Mouse (Mus musculus): ENCODE results near the gene Hist1h2ag. TPM values are rescaled to one million over a fixed set of nuclear protein-coding genes. Genes with fewer than 3 reads are reported as not detected.

The Hist1h2ag gene
- polyA plus RNA-seq, 1 experiment from 2014 or later, result 42.5 TPM

GRCm38 (mm10) chr13:22015479-22016450, 27.0 kb downstream of the Hist1h2ag start:
- Histone ChIP-seq H3K4me1 (peaks cover 9% of the 10 kb centered on the region), H3K4me3 (peak overlapping the region; percentile 49), H3K36me3 (no peaks in the 10 kb centered on the region), H3K9me3 (no peaks in the 10 kb centered on the region), H3K27me3 (ENCODE audit: insufficient read depth, poor library complexity, severe bottlenecking) (peaks cover 48% of the 10 kb centered on the region), H3K27ac (no peak overlapping the region)
- WGBS, result 14% methylated on average over 27 of the region's 27 CpGs
- peak; percentile 92 for DNase-seq (ENCODE audit: low spot score)

- H3K36me3 ChIP-seq, result no peaks in the 10 kb centered on the region
- H3K27me3 ChIP-seq (ENCODE audit: insufficient read depth, poor library complexity, severe bottlenecking), result peaks cover 61% of the 10 kb centered on the region
- H3K4me1 ChIP-seq, result peaks cover 9% of the 10 kb centered on the region
- H3K27ac ChIP-seq, result no peak overlapping the region
- H3K9me3 ChIP-seq, result no peaks in the 10 kb centered on the region
- DNase-seq (ENCODE audit: low spot score), result no peak
- peak overlapping the region; percentile 49 for H3K4me3 ChIP-seq
- 10% methylated on average over 17 of the region's 17 CpGs for WGBS
These were observed 28.3 kb downstream of the Hist1h2ag start for GRCm38 (mm10) chr13:22014411-22014845.

- Histone ChIP-seq H3K36me3 (no peaks in the 10 kb centered on the region), H3K9me3 (no peaks in the 10 kb centered on the region), H3K4me3 (peak overlapping the region; percentile 49), H3K27ac (no peak overlapping the region), H3K27me3 (ENCODE audit: insufficient read depth, poor library complexity, severe bottlenecking) (peaks cover 64% of the 10 kb centered on the region), H3K4me1 (peaks cover 9% of the 10 kb centered on the region)
- no peak for DNase-seq (ENCODE audit: low spot score)
- WGBS, result 22% methylated on average over 13 of the region's 13 CpGs
These were observed 29.0 kb downstream of the Hist1h2ag start for GRCm38 (mm10) chr13:22013716-22014115.

DNA sequence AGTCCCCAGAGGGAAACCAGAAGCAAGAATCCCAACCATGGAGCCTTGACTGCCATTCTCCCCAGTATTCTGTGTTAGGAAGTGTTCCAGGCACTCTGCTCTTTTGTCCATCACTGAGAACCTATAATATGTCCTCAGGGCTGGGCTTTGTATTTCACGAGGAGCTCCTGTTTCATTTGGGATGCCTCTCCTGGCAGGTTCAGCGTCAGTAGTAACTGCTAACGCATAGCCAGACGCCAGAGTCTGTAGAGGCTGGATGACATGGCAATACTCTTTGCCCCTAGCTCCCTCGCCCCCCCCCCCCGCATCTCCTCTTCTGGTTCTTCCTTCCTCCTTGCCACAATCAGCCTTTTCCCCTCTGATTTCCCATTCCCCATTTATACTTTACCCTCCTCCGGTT, 33.1 kb downstream of the Hist1h2ag start, which contains the start of gene Prss16:
Prss16 (minus strand) TSS at position 101 of the 400 bp plus-strand sequence.
- DNase-seq (ENCODE audit: low spot score), result no peak
- peaks cover 96% of the 10 kb centered on the region for H3K27me3 ChIP-seq (ENCODE audit: insufficient read depth, poor library complexity, severe bottlenecking)
- 30% methylated on average over 7 of the region's 7 CpGs for WGBS
- H3K4me1 ChIP-seq, result peaks cover 27% of the 10 kb centered on the region
- H3K4me3 ChIP-seq, result no peak within 1 kb of the TSS
- H3K36me3 ChIP-seq, result no peaks in the 10 kb centered on the region
- no peak within 1 kb of the TSS for H3K27ac ChIP-seq
- H3K9me3 ChIP-seq, result no peaks in the 10 kb centered on the region

DNA sequence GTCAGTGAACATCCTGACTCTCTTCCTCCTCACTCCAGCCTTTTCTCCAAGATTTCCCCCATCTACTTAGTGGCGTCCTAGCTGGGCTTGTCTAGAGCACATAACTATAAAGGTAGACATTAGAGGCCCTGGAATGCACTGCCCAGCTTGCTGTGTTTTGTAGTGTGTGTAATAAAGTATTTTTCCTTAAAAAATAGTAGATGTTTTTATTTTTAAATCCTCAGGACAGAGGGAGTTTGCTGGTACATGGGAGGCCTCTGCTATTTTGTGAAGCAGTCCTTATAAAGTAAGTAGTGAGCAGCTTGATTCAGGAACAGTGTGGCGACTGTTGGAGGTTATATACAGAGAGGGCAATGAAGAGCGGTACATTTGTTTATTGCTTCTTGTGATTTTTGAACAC, 34.0 kb downstream of the Hist1h2ag start:
- Histone ChIP-seq H3K27me3 (ENCODE audit: insufficient read depth, poor library complexity, severe bottlenecking) (peaks cover 96% of the 10 kb centered on the region), H3K9me3 (no peaks in the 10 kb centered on the region), H3K4me3 (no peak overlapping the region), H3K27ac (no peak overlapping the region), H3K36me3 (no peaks in the 10 kb centered on the region), H3K4me1 (peaks cover 18% of the 10 kb centered on the region)
- WGBS, result 75% methylated on average over 3 of the region's 3 CpGs
- no peak for DNase-seq (ENCODE audit: low spot score)

GRCm38 (mm10) chr13:22007872-22008271, 34.9 kb downstream of the Hist1h2ag start:
- Histone ChIP-seq H3K27me3 (ENCODE audit: insufficient read depth, poor library complexity, severe bottlenecking) (peaks cover 97% of the 10 kb centered on the region), H3K4me1 (peaks cover 18% of the 10 kb centered on the region), H3K27ac (no peak overlapping the region), H3K4me3 (no peak overlapping the region), H3K36me3 (no peaks in the 10 kb centered on the region), H3K9me3 (no peaks in the 10 kb centered on the region)
- no peak for DNase-seq (ENCODE audit: low spot score)
- WGBS, result 57% methylated on average over 7 of the region's 7 CpGs

DNA sequence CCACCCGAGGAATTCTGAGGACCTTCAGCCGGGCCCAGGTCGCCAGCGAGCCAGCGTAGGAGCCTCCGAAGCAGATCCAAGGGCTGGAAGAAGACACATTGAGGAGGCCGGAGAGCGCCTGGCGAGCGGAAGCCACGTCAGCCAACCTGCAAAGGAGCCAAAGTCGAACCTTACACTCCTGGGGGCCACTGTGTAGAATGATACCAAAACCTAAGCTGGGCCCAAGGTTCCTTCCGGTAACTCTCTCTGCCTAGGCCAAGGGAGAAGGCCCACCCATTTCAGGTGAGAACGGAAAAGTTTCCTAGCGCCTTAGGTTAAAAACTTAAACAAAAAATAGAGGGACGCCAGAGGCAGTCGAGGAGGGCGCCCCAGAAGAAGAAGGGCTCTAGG, 35.6 kb downstream of the Hist1h2ag start:
- peak overlapping the region; percentile 69 for H3K4me3 ChIP-seq
- H3K27ac ChIP-seq, result no peak overlapping the region
- DNase-seq (ENCODE audit: low spot score), result no peak
- no peaks in the 10 kb centered on the region for H3K36me3 ChIP-seq
- H3K27me3 ChIP-seq (ENCODE audit: insufficient read depth, poor library complexity, severe bottlenecking), result peaks cover 98% of the 10 kb centered on the region
- peaks cover 18% of the 10 kb centered on the region for H3K4me1 ChIP-seq
- H3K9me3 ChIP-seq, result no peaks in the 10 kb centered on the region
- WGBS, result 2% methylated on average over 18 of the region's 18 CpGs

DNA sequence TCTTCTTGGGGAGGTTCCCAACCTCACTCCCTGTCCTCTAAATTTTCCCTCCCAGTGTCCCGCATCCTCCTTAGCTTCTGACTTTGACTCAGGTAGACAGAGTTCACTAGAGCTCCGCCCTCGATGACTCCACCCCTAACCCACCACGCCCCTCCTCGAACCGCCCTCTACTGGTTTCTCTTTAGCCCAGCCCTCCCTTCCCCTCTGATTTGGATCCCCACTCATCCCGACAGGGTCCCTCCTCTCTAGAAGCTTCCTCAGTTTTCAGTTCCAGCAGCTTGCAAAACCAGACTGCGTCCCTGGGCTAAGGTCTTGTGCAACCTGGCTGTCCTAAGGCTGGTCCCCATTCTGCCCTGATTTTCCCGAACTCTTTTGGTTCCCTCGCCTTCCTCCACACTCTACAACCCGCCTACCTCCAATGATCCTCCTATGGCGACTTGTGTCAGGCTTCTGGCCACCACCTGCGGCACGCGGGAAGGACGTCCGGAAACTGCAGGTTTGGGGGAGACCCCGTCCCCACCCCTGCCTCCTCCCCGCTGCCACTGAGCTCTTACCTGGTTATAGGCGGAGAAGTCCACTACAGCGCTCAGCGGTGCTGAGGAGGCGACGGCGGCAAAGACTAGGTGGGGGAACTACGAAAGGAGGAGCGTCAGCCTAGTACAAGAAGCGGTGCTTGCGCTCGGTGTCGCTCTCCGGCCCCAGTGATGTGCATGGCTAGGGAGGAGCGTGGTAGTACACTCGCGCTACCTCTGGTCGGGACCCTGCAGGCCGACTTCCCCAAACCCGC, 36.2 kb downstream of the Hist1h2ag start:
- Histone ChIP-seq H3K36me3 (no peaks in the 10 kb centered on the region), H3K27me3 (ENCODE audit: insufficient read depth, poor library complexity, severe bottlenecking) (peaks cover 99% of the 10 kb centered on the region), H3K4me3 (peak overlapping the region; percentile 69), H3K9me3 (no peaks in the 10 kb centered on the region), H3K27ac (peak overlapping the region; percentile 36; the same call in 1 of the 2 replicates), H3K4me1 (peaks cover 18% of the 10 kb centered on the region)
- WGBS, result under 1% methylated on average over 38 of the region's 38 CpGs
- no peak for DNase-seq (ENCODE audit: low spot score)

- Histone ChIP-seq H3K27me3 (ENCODE audit: insufficient read depth, poor library complexity, severe bottlenecking) (peaks cover 100% of the 10 kb centered on the region), H3K9me3 (no peaks in the 10 kb centered on the region), H3K36me3 (no peaks in the 10 kb centered on the region), H3K4me3 (peak overlapping the region; percentile 69), H3K4me1 (peaks cover 18% of the 10 kb centered on the region), H3K27ac (0 out of 2 replicates have a peak overlapping the region, but pooled peaks have one; percentile 22)
- no peak for DNase-seq (ENCODE audit: low spot score)
- WGBS, result under 1% methylated on average over 45 of the region's 45 CpGs
These were observed 37.0 kb downstream of the Hist1h2ag start for GRCm38 (mm10) chr13:22005605-22006333.

DNA sequence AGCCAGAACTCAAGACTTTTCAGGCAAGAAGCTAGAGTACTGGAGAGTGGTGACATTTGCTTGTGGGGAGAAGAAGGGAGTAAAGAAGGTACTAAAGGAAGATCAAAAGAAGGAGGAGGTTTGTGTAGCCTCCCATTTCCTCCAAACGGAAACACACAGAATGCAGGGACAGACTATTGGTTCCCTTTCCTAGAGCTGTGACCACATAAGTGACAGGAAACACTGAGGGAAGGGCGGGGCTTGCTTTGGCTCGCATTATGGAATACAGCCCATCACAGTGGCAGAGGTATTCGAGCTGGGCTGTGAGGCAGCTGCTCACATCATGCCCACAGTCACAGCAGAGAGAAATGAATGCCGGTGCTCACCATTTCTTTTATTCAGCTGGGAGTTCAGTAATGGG, 40.9 kb downstream of the Hist1h2ag start:
- H3K4me1 ChIP-seq, result peaks cover 18% of the 10 kb centered on the region
- WGBS, result 27% methylated on average over 5 of the region's 5 CpGs

DNA sequence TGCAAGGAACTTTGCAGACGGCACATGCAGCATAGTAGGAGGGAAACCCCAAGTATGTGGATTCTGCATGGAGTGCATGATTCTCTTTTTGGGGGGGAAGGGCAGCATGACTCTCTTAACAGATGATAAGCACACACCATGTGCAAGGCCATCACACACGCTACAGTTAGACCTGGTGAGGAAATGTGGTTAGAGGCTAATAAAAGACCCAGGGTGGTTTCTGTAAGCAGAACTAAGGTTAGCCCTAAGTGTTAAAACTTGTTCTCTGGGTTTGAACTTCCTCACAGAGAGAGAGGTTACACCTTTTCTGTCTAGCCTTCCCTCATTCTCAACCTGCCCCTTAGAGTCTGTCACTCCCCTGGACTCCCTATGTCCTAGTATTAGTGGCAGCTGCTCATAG, 41.4 kb downstream of the Hist1h2ag start:
- no peak for DNase-seq (ENCODE audit: low spot score)
- Histone ChIP-seq H3K36me3 (no peaks in the 10 kb centered on the region), H3K27ac (no peak overlapping the region), H3K9me3 (no peaks in the 10 kb centered on the region), H3K27me3 (ENCODE audit: insufficient read depth, poor library complexity, severe bottlenecking) (peaks cover 98% of the 10 kb centered on the region), H3K4me3 (no peak overlapping the region), H3K4me1 (peaks cover 16% of the 10 kb centered on the region)
- WGBS, result 55% methylated on average over 2 of the region's 2 CpGs

More for the DNA sequence above, 40.9 kb downstream of the Hist1h2ag start:
- Histone ChIP-seq H3K27me3 (ENCODE audit: insufficient read depth, poor library complexity, severe bottlenecking) (peaks cover 100% of the 10 kb centered on the region), H3K27ac (no peak overlapping the region), H3K4me3 (0 out of 2 replicates have a peak overlapping the region, but pooled peaks have one; percentile 5), H3K36me3 (no peaks in the 10 kb centered on the region), H3K9me3 (no peaks in the 10 kb centered on the region)
- DNase-seq (ENCODE audit: low spot score), result no peak

GRCm38 (mm10) chr13:21999147-21999546, 43.6 kb downstream of the Hist1h2ag start:
- DNase-seq (ENCODE audit: low spot score), result no peak
- 40% methylated on average over 4 of the region's 4 CpGs for WGBS
- Histone ChIP-seq H3K27ac (no peak overlapping the region), H3K9me3 (no peaks in the 10 kb centered on the region), H3K27me3 (ENCODE audit: insufficient read depth, poor library complexity, severe bottlenecking) (peaks cover 76% of the 10 kb centered on the region), H3K4me1 (peaks cover 13% of the 10 kb centered on the region; the same call in 1 of the 2 replicates), H3K36me3 (no peaks in the 10 kb centered on the region), H3K4me3 (no peak overlapping the region)
